Mouse (Mus musculus): ENCODE results near the gene Terf2.

Terf2 gene

GRCm38 (mm10) chr8:107096366-107097036 lies at the start of gene Terf2:
Gene Terf2 (minus strand): TSS chr8:107096547.
- peak; percentile 96 for DNase-seq

GRCm38 (mm10) chr8:107143501-107143900 lies 47.2 kb upstream of the Terf2 start:
- no peak for DNase-seq

- DNase-seq, result no peak
These were observed 46.2 kb upstream of the Terf2 start for GRCm38 (mm10) chr8:107142539-107142938.

GRCm38 (mm10) chr8:107139704-107140470 lies 43.5 kb upstream of the Terf2 start:
- peak; percentile 72 for DNase-seq

GRCm38 (mm10) chr8:107138338-107138737 lies 42.0 kb upstream of the Terf2 start:
- no peak for DNase-seq

- DNase-seq, result no peak
These were observed 41.2 kb upstream of the Terf2 start for GRCm38 (mm10) chr8:107137591-107137990.

GRCm38 (mm10) chr8:107136003-107136612 lies 39.8 kb upstream of the Terf2 start:
- no peak for DNase-seq

- no peak for DNase-seq
These were observed 37.5 kb upstream of the Terf2 start for GRCm38 (mm10) chr8:107133881-107134280.

GRCm38 (mm10) chr8:107132581-107133491 lies 36.5 kb upstream of the Terf2 start:
- DNase-seq, result no peak

GRCm38 (mm10) chr8:107130028-107130427 lies 33.7 kb upstream of the Terf2 start:
- DNase-seq, result no peak

- DNase-seq, result peak; percentile 68
These were observed 33.1 kb upstream of the Terf2 start for GRCm38 (mm10) chr8:107129171-107130025.

- DNase-seq, result no peak
These were observed 28.0 kb upstream of the Terf2 start for GRCm38 (mm10) chr8:107124343-107124742.

- no peak for DNase-seq
These were observed 26.8 kb upstream of the Terf2 start for GRCm38 (mm10) chr8:107123063-107123614.

- no peak for DNase-seq
These were observed 25.4 kb upstream of the Terf2 start for GRCm38 (mm10) chr8:107121681-107122291.

GRCm38 (mm10) chr8:107120806-107121205 lies 24.5 kb upstream of the Terf2 start:
- no peak for DNase-seq

- DNase-seq, result no peak
These were observed 23.1 kb upstream of the Terf2 start for GRCm38 (mm10) chr8:107119412-107119811.

GRCm38 (mm10) chr8:107118803-107119233 lies 22.5 kb upstream of the Terf2 start:
- DNase-seq, result peak; percentile 36

- peak; percentile 65 for DNase-seq
These were observed 20.7 kb upstream of the Terf2 start for GRCm38 (mm10) chr8:107117019-107117418.

GRCm38 (mm10) chr8:107116023-107116422 lies 19.7 kb upstream of the Terf2 start:
- DNase-seq, result peak; percentile 91

- DNase-seq, result no peak
These were observed 18.6 kb upstream of the Terf2 start for GRCm38 (mm10) chr8:107115008-107115320.

Measured in lung, postnatal 10 days (tissue).